Mouse (Mus musculus) c-Kit-positive CD71-negative TER-119-negative erythroid progenitor cells, embryonic 14.5 days (primary cell): ENCODE data around the gene Lhx2.

ENCODE experiments used
- DNase-seq: peaks from one replicate; pipeline ENCODE4 v3.0.0-alpha.2; 2013; ENCODE audit warnings: low read depth

Gene Lhx2

GRCm38 (mm10) chr2:38346881-38347764 lies 8.0 kb downstream of the Lhx2 start:
- DNase-seq, result no peak

DNA sequence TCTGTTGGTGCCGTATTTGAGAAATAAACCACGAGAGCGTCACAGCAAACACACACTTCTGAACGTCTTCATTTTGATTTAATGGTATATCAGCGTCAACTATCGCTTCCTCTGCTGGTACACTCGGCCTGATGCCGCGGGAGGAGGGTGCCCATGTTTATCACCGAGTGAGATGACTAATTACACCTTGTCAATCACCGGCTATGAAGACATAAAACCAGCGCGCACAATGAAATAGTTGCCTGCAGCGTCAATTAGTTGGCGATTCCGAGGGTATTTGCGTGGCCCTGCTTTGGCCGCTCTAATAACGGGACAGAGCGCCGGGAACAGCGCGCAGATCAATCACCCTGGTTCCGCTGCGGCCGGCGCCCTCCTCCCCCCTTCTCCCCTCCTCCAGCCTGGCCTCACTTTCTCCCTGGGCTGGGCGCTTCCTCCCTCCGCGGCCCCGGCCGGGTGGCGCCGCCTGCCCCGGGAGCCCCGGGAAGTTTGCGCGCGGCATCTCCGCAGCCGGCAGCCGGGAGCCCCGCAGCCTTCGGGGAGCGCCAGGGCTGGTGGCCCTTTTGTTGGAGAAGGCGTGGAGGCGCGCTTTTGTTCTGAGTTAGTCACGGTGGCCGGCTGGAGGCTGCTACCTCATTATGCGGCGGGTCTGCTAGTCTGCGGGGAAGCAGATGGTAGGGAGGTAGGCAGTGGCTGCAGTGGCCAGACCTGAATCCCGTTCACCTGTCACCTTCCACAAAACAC lies 8.9 kb downstream of the Lhx2 start:
- DNase-seq, result no peak

DNA sequence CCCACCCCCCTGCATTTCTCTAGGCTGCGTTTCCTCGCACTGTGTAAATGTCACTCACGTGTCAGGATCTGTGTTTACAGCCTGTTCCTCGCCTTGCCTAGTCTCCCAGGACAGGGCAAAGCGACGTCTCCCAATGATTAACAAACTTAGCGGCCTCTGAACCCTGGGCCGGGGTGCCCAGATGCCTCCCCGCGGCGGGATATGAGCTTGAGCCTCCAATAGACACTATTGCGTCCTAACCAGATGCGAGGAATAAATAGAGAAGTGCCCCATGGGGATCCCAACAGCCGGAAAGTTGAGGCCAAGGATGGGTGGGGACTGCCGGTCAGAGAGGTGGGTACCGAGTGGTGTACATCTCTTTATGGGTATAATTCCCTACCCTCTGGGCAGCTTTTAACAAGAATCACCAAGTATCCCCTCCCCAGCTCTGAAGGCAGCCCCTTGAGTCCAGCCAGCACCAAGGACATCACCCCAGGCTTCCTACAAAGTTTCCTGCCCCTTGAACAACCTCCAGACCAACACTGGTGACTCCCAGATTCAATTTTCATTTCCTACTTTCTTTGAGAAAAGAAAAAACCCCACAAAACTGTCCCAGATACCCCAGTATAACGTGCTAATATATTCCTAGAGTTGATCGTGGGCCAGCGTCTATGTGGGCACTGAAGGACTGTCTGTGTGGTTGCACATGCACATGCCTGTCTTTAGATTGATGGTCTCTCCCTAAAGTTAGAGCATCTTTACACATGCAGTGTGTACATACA lies 9.8 kb downstream of the Lhx2 start:
- no peak for DNase-seq

DNA sequence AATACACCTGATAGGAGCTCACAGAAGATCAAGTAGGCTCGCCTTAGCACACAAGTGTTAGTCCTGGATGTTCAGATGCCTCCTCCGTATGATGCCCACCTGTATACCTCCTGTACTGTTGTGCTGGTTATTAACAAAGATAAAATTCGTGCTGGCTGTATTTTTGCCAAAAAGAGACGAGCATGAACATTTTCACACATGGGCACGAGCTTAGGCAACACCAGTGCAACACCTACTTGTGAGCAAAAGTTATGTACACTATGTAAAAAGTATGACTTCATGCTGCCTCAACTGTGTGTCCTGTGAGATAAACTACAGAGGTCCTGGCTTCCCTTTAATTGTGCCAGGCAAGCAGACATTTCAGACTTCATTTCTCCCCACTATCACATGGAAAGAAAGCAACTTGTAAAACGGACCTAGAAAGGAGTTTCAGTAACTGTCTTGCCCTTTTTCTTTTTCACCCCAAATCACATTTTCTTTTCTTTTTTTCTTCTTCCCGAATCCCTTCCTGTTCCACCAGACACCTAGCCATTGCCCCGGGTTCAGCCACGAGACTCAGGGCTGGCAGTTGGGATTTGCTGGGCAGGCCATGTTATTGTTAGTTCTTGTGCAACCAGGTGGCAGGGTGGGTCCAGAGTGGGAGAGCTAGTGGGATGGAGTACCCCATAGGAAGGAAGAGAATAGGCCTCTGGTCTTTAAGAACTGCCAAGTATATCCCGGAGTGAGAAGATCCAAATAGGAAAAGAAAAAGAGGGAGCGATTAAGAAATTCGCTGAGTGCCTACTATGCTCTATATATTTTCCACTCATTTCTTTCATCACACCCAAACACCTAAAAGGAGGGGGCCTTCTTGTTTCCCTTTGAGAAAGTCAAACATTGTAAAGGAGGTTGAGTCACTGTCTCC lies 10.6 kb downstream of the Lhx2 start:
- DNase-seq, result no peak

- no peak for DNase-seq
Measured at GRCm38 (mm10) chr2:38350386-38350785, 11.3 kb downstream of the Lhx2 start.

DNA sequence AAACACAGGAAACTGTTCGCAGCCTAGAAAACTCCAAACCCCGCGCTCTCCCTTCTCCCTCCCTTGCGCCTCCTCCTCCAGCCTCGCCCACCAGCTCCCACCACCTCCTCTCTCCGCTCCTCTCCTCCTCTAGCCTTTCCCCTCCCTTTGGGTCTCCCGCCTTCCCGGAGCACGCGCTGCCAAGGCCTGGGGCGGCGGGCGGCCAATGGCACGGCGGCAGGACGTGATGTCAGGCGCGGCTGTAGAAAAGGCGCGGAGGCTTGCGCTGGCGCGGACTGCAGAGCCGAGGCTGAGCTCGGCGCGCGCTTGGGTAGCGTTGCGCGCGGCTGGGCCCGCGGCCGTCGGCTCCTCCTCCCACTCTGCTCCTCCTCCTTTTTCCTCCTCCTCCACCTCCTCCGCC lies 11.7 kb downstream of the Lhx2 start:
- no peak for DNase-seq

GRCm38 (mm10) chr2:38351641-38352320 lies 12.7 kb downstream of the Lhx2 start:
- no peak for DNase-seq

DNA sequence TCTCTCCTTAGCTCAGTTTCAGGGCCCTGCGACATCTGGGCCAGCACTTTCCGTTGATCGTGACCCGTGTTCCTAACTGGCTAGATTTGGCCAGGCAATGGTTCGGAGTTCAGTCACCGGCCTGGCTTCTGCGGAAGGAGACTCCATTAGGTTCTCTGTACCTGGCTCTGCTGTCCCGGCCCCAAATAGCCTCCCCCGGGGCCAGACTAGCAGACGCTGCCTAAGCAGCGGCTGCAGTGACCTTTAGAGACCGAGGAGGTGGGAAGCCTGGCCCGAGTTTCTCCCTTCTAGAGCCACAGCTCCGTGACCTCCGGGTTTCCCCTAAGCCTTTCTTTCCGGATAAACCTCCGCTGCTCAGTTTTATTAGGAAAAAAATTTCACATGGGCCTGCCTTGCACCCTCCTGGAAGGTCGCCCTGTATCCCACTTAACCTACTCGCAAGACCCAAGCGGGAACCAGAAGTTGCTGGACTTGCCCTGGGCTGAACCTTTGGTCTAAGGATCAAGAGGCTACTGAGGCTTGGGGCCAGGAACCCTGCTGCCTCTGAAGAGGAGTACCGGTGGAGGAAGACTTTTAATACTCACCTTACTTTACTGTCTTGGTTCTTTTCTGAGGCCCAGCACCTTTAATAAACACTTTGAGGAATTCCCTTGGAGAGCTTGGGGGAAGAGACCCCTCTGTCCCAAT lies 13.4 kb downstream of the Lhx2 start:
- no peak for DNase-seq

GRCm38 (mm10) chr2:38353008-38353379 lies 13.9 kb downstream of the Lhx2 start:
- no peak for DNase-seq

- DNase-seq, result no peak
Measured at GRCm38 (mm10) chr2:38353664-38354063, 14.6 kb downstream of the Lhx2 start.

- DNase-seq, result no peak
Measured at GRCm38 (mm10) chr2:38354179-38354716, 15.2 kb downstream of the Lhx2 start.

DNA sequence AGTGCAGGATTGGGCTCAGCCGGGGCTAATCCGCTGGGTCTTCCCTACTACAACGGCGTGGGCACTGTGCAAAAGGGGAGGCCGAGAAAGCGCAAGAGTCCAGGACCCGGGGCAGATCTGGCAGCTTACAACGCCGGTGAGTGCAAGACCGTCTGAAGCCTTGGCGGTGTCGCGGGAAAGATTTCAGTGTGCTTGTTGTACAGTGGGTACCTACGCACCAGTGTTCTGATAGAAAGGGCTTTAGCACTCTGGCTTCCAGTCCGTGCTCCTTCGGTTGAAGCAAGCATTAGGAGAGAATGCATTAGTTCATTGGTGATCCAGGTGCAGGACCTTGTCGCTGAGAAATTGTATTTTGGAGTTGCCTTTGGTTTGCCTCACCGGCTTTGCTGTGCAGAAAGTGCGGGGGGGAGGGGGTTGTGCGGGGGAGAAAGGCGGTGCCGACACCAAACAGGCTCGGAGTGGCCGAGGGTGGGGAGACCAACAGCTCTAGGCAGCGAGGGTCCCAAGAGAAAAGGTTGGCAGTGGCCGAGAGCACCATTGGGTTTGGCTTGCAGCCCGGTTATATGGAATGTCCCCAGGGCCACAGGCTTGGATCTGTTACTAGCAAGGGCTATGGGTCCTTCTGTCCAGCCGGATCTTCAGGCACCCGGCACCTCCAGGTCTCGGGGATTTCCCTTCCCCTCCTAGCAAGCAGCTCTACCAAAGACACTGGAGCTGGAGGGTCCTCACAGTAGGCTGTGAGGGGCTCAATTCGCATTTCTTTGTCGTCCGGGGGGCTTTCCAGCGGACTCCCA lies 15.8 kb downstream of the Lhx2 start:
- no peak for DNase-seq

GRCm38 (mm10) chr2:38355731-38356427 lies 16.8 kb downstream of the Lhx2 start:
- DNase-seq, result no peak

GRCm38 (mm10) chr2:38356428-38357260 lies 17.6 kb downstream of the Lhx2 start:
- DNase-seq, result no peak

DNA sequence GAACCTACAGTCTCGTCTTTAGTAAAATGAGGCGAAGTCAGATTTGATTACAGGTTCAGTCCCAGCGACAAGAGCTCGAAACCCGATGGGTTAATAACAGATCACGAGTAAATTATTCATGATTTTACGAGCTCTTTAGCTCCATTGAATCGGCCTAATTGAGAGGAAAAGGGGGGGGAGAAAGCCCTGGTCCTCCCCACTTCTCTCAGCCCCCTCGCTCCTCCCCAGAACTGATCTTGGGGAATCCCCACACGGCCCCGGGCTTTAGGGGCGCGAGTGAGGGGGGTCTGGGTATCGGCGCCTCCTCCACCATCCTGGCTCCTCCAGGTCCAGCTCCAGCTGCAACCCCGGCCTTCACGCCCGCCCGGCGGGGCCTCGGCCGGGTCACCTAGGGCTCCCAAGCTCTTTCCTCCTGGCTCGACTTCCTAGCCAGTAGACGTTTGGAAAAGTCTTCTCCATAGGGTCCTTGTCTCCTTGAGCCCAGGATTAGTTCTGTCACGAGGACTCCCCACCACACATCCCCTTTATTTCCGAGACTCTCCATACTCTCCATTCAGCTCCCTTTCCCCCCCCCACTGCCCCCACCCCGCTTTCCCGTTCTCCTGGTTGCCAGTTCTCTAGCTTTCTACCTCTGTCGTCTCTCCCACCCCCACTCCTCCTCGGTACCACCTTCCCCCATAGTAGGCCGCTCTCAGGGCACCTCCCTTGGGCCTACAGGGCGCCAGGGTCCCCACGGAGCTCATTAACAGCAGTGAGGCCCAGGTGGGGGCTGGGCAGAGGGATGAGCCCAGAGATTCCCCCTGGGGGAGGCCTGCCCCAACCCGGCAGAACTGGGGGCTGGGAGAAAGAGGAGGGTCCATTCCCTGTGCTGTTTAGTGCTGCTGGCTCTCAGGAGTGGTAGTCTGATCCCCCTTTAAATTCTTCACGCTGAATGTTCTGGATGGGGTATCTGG lies 18.5 kb downstream of the Lhx2 start:
- no peak for DNase-seq

GRCm38 (mm10) chr2:38358611-38359010 lies 19.5 kb downstream of the Lhx2 start:
- no peak for DNase-seq

DNA sequence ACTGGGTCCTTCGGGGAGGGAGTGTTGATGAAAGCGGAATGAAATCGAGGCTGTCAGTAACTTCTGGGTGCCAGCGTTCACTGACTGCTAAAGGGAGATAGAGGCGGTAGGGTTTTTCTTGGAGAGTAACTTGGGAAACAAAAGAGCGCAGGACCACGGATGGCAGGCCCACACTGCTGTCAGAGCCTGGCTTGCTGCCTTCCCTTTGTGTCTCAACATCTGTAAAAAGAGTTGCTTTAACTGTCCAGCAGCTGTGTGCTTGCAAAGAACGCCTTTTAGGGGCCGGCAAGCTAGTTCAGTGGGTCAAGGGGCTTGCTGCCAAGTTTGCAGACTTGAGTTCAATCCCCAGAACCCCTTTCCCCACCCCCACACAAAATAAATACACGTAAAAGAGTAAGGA lies 20.1 kb downstream of the Lhx2 start:
- no peak for DNase-seq
